9 mouse cellular contexts compared by ENCODE assay signal in the genomic region with DNA sequence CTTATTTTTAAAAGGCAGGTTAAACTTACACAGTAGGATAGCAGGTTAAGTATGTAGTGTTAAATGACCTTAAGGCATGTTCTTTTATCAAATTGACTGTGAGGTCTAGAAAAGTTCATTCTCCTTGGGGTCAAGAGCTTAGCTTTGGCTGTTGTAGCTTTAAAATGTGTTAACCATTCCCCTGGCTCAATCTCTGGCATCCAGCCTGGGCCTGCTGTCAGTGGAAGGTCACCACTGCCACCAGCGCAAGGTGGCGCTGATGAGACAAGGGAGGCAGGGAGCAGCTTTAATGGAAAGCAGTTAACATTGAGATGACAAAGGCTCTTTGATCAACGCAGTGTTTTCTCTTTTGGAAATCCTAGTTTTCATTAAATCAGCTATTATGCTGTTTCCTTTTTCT. TPM values are rescaled to one million over a fixed set of nuclear protein-coding genes. Genes with fewer than 3 reads are reported as not detected.
DNase-seq lines count a peak whose midpoint lies in the region; ATAC-seq and TF ChIP-seq lines count a peak whose summit lies in the region.
"Had no signal": no experiment of that assay in that cellular context is flagged by ENCODE, and none has a peak within 500 bp of the region (broad histone marks: within the 10 kb centered on the region; RNA-seq: fewer than 3 reads in every experiment).

No protein-coding gene starts in this region.

- TF ChIP-seq CTCF in thymus, adult 2 months (IDR thresholded peaks at IDR 0.05; ENCODE audit: borderline replicate concordance, control insufficient read depth, extremely low read depth, insufficient read depth, low read length, poor library complexity) = 0 out of 2 replicates have a peak, but pooled peaks have one; percentile 19

- WGBS in thymus, adult 2 months = 87% methylated on average over 3 of the region's 3 CpGs
- WGBS in forebrain, embryonic 15.5 days = 77% methylated on average over 3 of the region's 3 CpGs

- H3K9ac ChIP-seq in forebrain, embryonic 15.5 days (replicated peaks) = no peak overlapping the region
- H3K9ac ChIP-seq: liver, embryonic 13.5 days had no signal

- peaks cover 9% of the 10 kb centered on the region for H3K36me3 ChIP-seq in thymus, adult 2 months (ENCODE audit: control insufficient read depth, insufficient read depth, low read length)
- 0 out of 2 replicates have a peak, but pooled peaks cover 2% of the 10 kb centered on the region for H3K36me3 ChIP-seq in forebrain, embryonic 15.5 days

- H3K27me3 ChIP-seq in thymus, adult 2 months (ENCODE audit: control insufficient read depth, insufficient read depth, low read length) = no peaks in the 10 kb centered on the region
- no peaks in the 10 kb centered on the region for H3K27me3 ChIP-seq in forebrain, embryonic 15.5 days
- H3K27me3 ChIP-seq: liver, embryonic 13.5 days had no signal

- H3K4me3 ChIP-seq in thymus, adult 2 months (ENCODE audit: control insufficient read depth, insufficient read depth, low read length) = no peak overlapping the region
- no peak overlapping the region for H3K4me3 ChIP-seq in forebrain, embryonic 15.5 days
- H3K4me3 ChIP-seq: liver, embryonic 13.5 days had no signal

- peak; percentile 25 for DNase-seq in thymus, adult 2 months
- no peak for DNase-seq in thymus, postnatal 25 days
- peak; percentile 88 for DNase-seq in adrenal gland, postnatal 14 days
- DNase-seq in kidney, postnatal 10 days = peak; percentile 63
- DNase-seq in thymus, postnatal 4 days = peak; percentile 63
- no peak for DNase-seq in ovary, postnatal 10 days (ENCODE audit: low spot score)
- DNase-seq: liver, embryonic 13.5 days had no signal

- no peak for TF ChIP-seq POLR2A in thymus, adult 2 months (IDR thresholded peaks at IDR 0.05; ENCODE audit: control insufficient read depth, extremely low read depth, insufficient read depth, low read length, poor library complexity)

- H3K9me3 ChIP-seq in forebrain, embryonic 15.5 days = no peaks in the 10 kb centered on the region
- H3K9me3 ChIP-seq: liver, embryonic 13.5 days had no signal

- H3K4me2 ChIP-seq in forebrain, embryonic 15.5 days (replicated peaks) = no peak overlapping the region
- H3K4me2 ChIP-seq: liver, embryonic 13.5 days had no signal

- no peak for ATAC-seq in forebrain, embryonic 15.5 days (replicated peaks)

- no peaks in the 10 kb centered on the region for H3K4me1 ChIP-seq in thymus, adult 2 months (replicated peaks; ENCODE audit: control insufficient read depth, insufficient read depth, low read length)
- peaks cover 6% of the 10 kb centered on the region; the same call in 1 of the 2 replicates for H3K4me1 ChIP-seq in forebrain, embryonic 15.5 days
- H3K4me1 ChIP-seq: liver, embryonic 13.5 days had no signal

- H3K27ac ChIP-seq in thymus, adult 2 months (ENCODE audit: control insufficient read depth, insufficient read depth, low read length) = no peak overlapping the region
- H3K27ac ChIP-seq in forebrain, embryonic 15.5 days (replicated peaks) = no peak overlapping the region
- H3K27ac ChIP-seq: liver, embryonic 13.5 days had no signal

RNA-seq across cellular contexts. Expression of gene Oma1, which starts 13.4 kb away (rescaled TPM):
- polyA plus RNA-seq in thymus, adult 2 months (2012; rRNA removed) = 32.2 and 37.0 TPM in 2 replicates
- total RNA-seq in adrenal gland, postnatal 14 days (2021) = 14.9 and 15.2 TPM in 2 replicates
- polyA plus RNA-seq in forebrain, embryonic 15.5 days (2015; fragmentation: Nextera tagmentation; extraction: Ambion mirVana) = 15.3 and 15.5 TPM in 2 replicates

RNA-seq across cellular contexts. Expression of gene 4921539E11Rik, which starts 36.3 kb away (rescaled TPM):
- polyA plus RNA-seq in thymus, adult 2 months (2012; rRNA removed) = not detected in 2 replicates
- not detected in 2 replicates for total RNA-seq in adrenal gland, postnatal 14 days (2021)
- polyA plus RNA-seq in forebrain, embryonic 15.5 days (2015; fragmentation: Nextera tagmentation; extraction: Ambion mirVana) = not detected in 2 replicates
- total RNA-seq: gastrocnemius, postnatal 36 days had no signal
- polyA plus RNA-seq: liver, embryonic 13.5 days had no signal

Comparison
In these comparisons a context has a peak if more than half of its experiments do, and no peak if none do; other contexts are left out.
1. DNase-seq: peak in thymus, adult 2 months (single experiment), adrenal gland, postnatal 14 days (single experiment), kidney, postnatal 10 days (single experiment) and thymus, postnatal 4 days (single experiment); none in thymus, postnatal 25 days (single experiment) and ovary, postnatal 10 days (single experiment).